Mouse (Mus musculus) layer of hippocampus, adult 8-10 months (tissue): ENCODE data around the gene Hus1b. TPM values are rescaled to one million over a fixed set of nuclear protein-coding genes. Genes with fewer than 3 reads are reported as not detected.

Source experiments
- DNase-seq, 2 experiments: peaks; one replicate each; pipeline ENCODE4 v3.0.0; 2022; ENCODE audit warnings: low spot score in 2 of 2
- total RNA-seq, 4 experiments: library from RNA; stranded (reverse); gene quantifications; 2 replicates each; pipeline ENCODE4 v1.2.4; 2022

The Hus1b gene
- total RNA-seq, 4 experiments from 2014 or later: 0.64 to 1.1 (median 0.90) TPM

- no peak for DNase-seq
Measured at GRCm38 (mm10) chr13:30949181-30949580, 1.6 kb upstream of the Hus1b start.

- DNase-seq: no peak
Measured at GRCm38 (mm10) chr13:30947129-30947528, 430 bp downstream of the Hus1b start.

GRCm38 (mm10) chr13:30945788-30946187 is 1.8 kb downstream of the Hus1b start:
- DNase-seq: no peak

- no peak for DNase-seq
Measured at GRCm38 (mm10) chr13:30932972-30933371, 14.6 kb downstream of the Hus1b start.

GRCm38 (mm10) chr13:30931613-30932012 is 15.9 kb downstream of the Hus1b start:
- DNase-seq: no peak

GRCm38 (mm10) chr13:30929119-30929518 is 18.4 kb downstream of the Hus1b start:
- no peak for DNase-seq

- DNase-seq: no peak
Measured at GRCm38 (mm10) chr13:30924269-30924668, 23.3 kb downstream of the Hus1b start.

- no peak for DNase-seq
Measured at GRCm38 (mm10) chr13:30921914-30922313, 25.6 kb downstream of the Hus1b start.

GRCm38 (mm10) chr13:30913757-30914156 is 33.8 kb downstream of the Hus1b start:
- no peak for DNase-seq

- no peak for DNase-seq
Measured at GRCm38 (mm10) chr13:30913028-30913427, 34.5 kb downstream of the Hus1b start.

GRCm38 (mm10) chr13:30911931-30912625 is 35.5 kb downstream of the Hus1b start:
- no peak for DNase-seq

- DNase-seq: no peak
Measured at GRCm38 (mm10) chr13:30910889-30911288, 36.7 kb downstream of the Hus1b start.

GRCm38 (mm10) chr13:30902286-30902685 is 45.3 kb downstream of the Hus1b start:
- DNase-seq: no peak

GRCm38 (mm10) chr13:30901387-30902041 is 46.0 kb downstream of the Hus1b start:
- DNase-seq: no peak

Other genes starting within 250 kb of the Hus1b start
- under 1 TPM; 0.17 to 0.18 (median 0.18) TPM for gene Irf4, start 198.5 kb downstream of the Hus1b start, total RNA-seq
- 10 to 100 TPM; 37.6 to 42.7 (median 40.4) TPM for gene Exoc2, start 26.3 kb upstream of the Hus1b start, total RNA-seq
- under 1 TPM in 1 of 4 experiments, not detected in 3; 0.18 TPM for gene Gm5447, start 26.4 kb upstream of the Hus1b start, total RNA-seq